Mouse (Mus musculus) embryo, embryonic 11 days (tissue): Measurements from ENCODE around the gene Ncoa3.

Experiments
- DNase-seq: peaks from one replicate; pipeline ENCODE4 v3.0.0-alpha.2; 2015

The Ncoa3 gene

GRCm38 (mm10) chr2:166080967-166081750 lies 88.7 kb downstream of the Ncoa3 start:
- DNase-seq, result no peak

DNA sequence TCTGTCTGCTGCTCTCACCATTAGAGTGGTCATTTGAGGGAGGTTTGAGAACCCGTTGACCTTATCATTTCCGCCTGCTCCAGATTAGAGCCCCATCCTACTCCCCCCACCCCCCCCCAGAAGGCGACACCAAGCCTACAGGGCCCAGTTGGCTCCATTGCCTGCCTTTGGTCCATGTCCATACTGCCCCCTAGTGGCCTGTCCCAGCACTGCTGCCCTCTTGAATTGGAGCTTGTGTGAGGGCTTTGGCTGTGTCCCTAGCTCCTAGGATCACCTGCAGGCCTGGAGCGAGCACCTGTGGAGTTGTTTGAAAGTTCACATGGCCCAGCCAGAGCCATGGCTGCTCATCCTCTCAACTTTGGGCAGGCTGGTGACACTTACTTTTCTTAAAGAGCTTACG lies 89.8 kb downstream of the Ncoa3 start:
- DNase-seq, result peak; percentile 75

DNA sequence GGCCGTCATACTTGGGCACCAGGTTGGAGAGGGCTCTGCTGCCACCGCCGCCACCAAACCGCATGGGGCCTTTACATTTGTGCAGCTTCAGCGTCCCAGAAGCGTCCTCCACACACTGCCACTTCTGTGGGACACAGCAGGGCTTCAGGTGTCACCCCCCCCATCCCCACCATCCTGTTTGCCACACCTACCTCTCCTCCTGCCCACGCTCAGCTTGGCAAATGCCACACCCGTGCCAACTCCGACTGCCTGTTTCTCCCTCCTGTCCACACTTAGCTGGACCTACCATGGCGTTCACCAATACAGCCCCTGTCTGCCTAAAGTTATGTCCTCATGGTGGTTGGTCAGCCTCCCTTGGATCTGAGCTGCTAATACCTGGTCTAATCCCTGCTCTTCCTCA lies 90.2 kb downstream of the Ncoa3 start:
- no peak for DNase-seq

DNA sequence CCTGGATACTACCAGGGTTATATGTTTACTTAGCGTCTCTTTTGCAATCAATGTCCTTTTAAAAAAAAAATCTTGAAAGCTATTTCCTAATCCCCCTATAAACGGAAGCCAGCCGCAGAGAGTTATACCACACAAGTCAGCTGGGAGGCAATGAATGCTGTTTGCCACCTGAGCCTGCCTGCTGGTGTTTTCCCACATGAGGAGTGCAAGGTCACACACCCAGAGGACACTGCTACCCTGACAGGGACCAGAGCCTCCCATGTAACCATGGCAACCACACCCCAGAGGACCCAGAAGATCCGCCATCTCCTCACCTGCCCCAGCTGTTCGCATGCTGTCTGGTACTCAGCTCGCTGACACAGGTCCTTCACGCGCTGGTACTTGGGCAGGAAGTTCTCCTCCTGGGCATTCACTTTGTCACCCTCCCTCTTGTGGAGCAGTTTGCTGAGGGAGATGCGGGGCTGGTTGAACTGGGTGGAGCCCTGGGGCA lies 91.2 kb downstream of the Ncoa3 start:
- no peak for DNase-seq

DNA sequence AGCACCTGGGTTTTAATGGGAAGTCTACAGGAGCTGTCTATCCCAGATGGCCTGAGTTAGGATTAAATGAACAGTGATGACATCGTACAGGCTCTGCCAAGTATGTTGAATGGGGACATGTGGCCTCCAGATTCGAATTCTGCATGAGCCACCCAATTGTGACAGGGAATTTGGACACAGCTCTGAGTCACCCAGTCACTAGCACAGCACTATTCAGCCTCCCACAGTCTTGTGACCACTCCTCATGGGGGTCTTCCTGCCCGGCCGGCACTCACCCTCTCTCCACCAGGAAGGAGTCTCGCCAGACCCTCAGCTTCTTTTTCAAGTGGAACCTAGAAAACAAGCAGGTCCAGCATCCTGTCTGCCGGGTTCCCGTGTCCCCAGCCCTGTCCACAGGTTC lies 91.7 kb downstream of the Ncoa3 start:
- DNase-seq, result no peak

DNA sequence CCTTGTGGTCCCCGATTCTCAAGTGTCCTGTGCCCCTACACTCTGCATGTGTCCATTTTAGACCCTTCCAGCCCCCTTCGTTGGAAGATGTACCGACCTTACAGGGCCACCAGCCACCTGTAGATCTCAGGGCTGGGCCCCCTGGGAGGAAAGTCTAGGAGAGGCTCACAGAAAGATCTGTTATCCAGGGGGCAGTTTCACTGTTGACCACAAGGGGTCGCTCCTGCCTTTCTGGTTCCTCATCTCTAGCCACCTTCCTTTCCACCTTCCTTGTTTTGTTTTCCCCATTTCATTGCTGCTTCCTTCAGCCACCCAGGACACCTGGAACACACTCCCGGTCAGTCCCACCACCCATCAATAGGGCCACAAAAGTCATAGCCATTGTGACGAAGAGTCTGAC lies 92.5 kb downstream of the Ncoa3 start:
- peak; percentile 66 for DNase-seq

GRCm38 (mm10) chr2:166085780-166086179 lies 93.3 kb downstream of the Ncoa3 start:
- DNase-seq, result no peak

DNA sequence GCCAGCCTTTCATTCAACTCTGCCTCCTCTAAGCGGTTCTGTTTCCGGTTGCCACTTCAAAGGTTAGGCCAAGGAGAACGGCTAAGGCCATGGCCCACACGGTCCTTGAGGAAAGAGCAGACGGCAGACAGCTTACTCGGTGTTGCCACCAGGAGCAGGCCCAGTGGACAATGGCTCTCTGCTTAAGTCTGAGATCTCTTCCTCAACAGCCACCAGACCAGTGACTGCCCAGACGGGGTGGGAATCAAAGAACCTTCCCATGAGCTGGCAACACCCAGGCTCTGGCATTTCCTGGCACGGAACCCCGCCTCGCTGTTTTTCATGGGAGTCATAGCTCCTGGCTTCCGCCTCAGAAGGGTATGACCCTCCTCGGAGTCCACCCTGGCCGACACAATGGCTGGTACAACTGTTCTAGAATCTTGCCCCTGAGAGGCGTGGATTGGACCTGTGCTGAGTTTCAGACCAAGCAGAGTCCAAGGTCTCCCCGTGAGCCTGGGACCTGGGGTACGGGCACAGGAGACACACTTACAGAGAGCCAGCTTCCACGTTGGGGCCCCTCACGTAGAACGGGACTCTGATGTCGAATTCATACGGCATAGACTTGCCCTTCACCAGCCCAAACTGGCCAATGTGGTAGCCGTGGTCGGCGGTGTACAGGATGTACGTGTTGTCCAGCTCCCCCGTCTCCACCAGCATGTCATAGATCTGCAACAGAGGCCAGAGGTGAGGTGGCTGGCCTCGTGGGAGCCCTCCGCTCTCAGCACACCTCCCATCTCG lies 94.2 kb downstream of the Ncoa3 start:
- no peak for DNase-seq

GRCm38 (mm10) chr2:166088991-166089390 lies 96.6 kb downstream of the Ncoa3 start:
- DNase-seq, result no peak

GRCm38 (mm10) chr2:166090131-166090581 lies 97.7 kb downstream of the Ncoa3 start:
- DNase-seq, result peak; percentile 54

DNA sequence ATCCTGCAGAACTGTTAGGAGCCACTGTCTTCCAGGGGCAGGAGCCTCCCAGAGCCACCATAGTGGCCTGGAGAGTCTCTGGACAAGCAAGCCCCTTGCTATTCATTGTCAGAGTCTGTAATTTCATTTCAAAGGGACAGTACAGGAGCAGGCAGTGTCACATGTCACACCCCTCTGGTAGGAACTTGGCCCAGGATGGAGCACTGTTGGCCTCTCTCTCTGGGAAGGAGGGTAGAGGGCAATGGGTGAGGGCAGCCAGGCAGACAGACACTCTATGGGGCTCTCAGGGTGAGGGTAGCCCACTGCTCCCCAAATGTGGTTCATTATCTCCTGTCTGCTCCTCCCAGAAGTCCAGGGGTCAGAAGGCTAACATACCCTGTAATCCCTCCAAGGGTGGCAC lies 99.2 kb downstream of the Ncoa3 start:
- no peak for DNase-seq

GRCm38 (mm10) chr2:166092412-166092811 lies 100.0 kb downstream of the Ncoa3 start:
- DNase-seq, result no peak

GRCm38 (mm10) chr2:166096300-166096699 lies 103.9 kb downstream of the Ncoa3 start:
- DNase-seq, result no peak

- no peak for DNase-seq
Observed at GRCm38 (mm10) chr2:166096834-166097233, 104.4 kb downstream of the Ncoa3 start.

DNA sequence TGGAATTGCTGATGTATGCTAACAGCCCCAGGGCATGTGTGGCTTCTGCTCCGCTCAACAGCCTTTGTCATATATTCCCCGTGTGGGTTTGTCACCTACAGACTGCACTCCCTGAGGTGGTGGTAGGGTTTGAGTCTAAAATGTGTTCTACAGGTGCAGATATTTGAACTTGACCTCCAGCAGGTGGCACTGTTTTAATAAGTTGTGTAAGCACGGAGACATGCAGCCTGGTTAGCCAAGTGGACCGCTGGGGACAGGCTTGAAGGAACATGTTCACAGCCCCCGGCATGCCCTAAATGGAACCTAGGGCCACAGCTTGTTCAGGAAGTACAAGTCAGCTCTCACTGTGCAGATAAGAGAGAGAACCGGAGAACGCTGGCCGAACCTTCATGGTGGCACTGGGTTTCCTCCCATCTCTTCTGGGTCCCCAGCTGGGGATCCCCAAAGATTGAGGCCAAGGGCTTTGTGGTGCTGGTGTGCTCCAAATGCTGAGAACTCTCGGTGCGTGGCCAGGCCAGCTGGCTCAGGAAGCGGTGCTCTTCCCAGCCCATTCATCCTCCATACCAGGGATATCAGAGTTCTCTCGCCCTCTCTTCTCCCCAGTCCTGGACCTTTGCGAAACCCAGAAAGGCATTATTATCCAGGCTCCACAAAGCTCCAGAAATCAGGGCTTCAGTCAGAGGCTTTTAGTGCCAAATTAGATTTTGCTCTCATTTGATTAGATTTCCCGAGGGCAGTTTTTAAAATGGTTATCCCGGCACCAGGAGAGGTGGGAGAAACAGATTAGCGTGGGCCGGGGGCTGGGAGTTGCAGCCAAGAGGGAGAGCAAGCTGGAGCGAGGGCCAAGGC lies 105.2 kb downstream of the Ncoa3 start:
- peak; percentile 79 for DNase-seq

DNA sequence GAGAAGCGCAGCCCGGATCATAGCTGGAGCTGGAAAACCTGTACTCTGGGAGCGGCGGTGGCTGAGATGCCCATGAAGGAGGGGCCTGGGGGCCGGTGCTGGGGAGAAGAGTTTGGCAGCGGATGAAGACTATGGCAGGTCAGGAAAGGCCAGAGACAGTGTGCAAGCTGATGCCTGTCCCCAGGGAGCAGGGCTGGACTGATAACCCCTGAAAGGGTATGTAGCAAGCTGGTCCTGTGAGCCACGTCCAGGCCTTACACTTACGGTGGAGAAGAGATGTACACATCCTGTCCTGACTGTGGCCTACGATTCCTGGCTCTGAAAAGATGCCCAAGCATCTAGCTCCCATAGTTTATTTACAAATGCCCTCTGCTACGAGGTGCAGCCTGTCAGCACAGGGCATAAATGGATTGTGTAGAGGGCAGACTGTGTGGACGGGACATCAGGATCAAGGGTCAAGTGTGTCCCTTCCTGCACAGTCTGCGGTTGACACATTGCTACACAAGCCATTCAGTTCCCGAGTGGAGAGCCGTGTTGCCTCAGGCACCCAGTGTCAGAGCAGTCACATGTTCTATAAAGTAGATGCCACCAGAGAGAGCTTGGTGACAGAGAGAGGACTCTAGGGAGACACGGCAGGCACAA lies 106.0 kb downstream of the Ncoa3 start:
- DNase-seq, result no peak

GRCm38 (mm10) chr2:166100309-166101262 lies 108.2 kb downstream of the Ncoa3 start:
- no peak for DNase-seq

GRCm38 (mm10) chr2:166102893-166103292 lies 110.5 kb downstream of the Ncoa3 start:
- DNase-seq, result peak; percentile 30

GRCm38 (mm10) chr2:166105911-166106310 lies 113.5 kb downstream of the Ncoa3 start:
- DNase-seq, result no peak

GRCm38 (mm10) chr2:166106631-166107030 lies 114.2 kb downstream of the Ncoa3 start:
- DNase-seq, result no peak

- no peak for DNase-seq
Observed at GRCm38 (mm10) chr2:166107911-166108310, 115.5 kb downstream of the Ncoa3 start.
